Mouse (Mus musculus) MEL (cell line): ENCODE measurements around the gene Dlx1.

Source experiments
- BHLHE40 ChIP-seq: IDR thresholded peaks from 2 replicates; pipeline ENCODE4 v1.6.1; 2012; ENCODE audit warnings: low read depth, mild to moderate bottlenecking, inconsistent platforms, low read length, improper control_type of control experiment, borderline replicate concordance
- CHD1 ChIP-seq: IDR thresholded peaks from 2 replicates; pipeline ENCODE4 v1.6.1; 2012; ENCODE audit warnings: low read depth, mild to moderate bottlenecking, inconsistent platforms, low read length, improper control_type of control experiment
- CHD2 ChIP-seq: IDR thresholded peaks from 2 replicates; pipeline ENCODE4 v1.6.1; 2011; ENCODE audit warnings: low read length, improper control_type of control experiment
- CTCF ChIP-seq, 3 experiments: IDR thresholded peaks in 2 of 3; conservative IDR thresholded peaks in 1 of 3; 2 replicates each; pipeline ENCODE4 v1.5.1; 2011 to 2012; ENCODE audit warnings: low read length in 3 of 3, low read depth in 2 of 3, mild to moderate bottlenecking in 2 of 3, improper control_type of control experiment in 1 of 3, inconsistent platforms in 1 of 3, mixed read lengths in 1 of 3, moderate library complexity in 1 of 3; ENCODE audit not compliant: control insufficient read depth in 1 of 3, insufficient read depth in 1 of 3, poor library complexity in 1 of 3, severe bottlenecking in 1 of 3
- GATA1 ChIP-seq: IDR thresholded peaks from 2 replicates; pipeline ENCODE4 v1.6.1; 2011; ENCODE audit warnings: low read depth, low read length, improper control_type of control experiment
- HCFC1 ChIP-seq: IDR thresholded peaks from 2 replicates; pipeline ENCODE4 v1.6.1; 2012; ENCODE audit warnings: low read depth, mild to moderate bottlenecking, inconsistent platforms, low read length, improper control_type of control experiment, moderate library complexity
- JUND ChIP-seq: IDR thresholded peaks from 2 replicates; pipeline ENCODE4 v1.6.1; 2011; ENCODE audit warnings: low read depth, mild to moderate bottlenecking, improper control_type of control experiment, low read length
- MYC ChIP-seq: IDR thresholded peaks from 2 replicates; pipeline ENCODE4 v1.6.1; 2011; ENCODE audit warnings: low read depth, mild to moderate bottlenecking, low read length, improper control_type of control experiment, moderate library complexity
- NELFE ChIP-seq: IDR thresholded peaks from 2 replicates; pipeline ENCODE4 v1.6.1; 2011; ENCODE audit warnings: low read depth, low read length, improper control_type of control experiment
- NRF1 ChIP-seq: IDR thresholded peaks from 2 replicates; pipeline ENCODE4 v1.6.1; 2014; ENCODE audit warnings: low read depth, mild to moderate bottlenecking, inconsistent platforms, low read length, improper control_type of control experiment, moderate library complexity; ENCODE audit not compliant: poor library complexity, insufficient read depth, severe bottlenecking
- POLR2AphosphoS2 ChIP-seq: IDR thresholded peaks from 2 replicates; pipeline ENCODE4 v1.6.1; 2011; ENCODE audit warnings: low read length, improper control_type of control experiment
- TCF12 ChIP-seq: IDR thresholded peaks from 2 replicates; pipeline ENCODE4 v1.6.1; 2014; ENCODE audit warnings: low read depth, mild to moderate bottlenecking, inconsistent platforms, low read length, improper control_type of control experiment, moderate library complexity
- ZKSCAN1 ChIP-seq: IDR thresholded peaks from 2 replicates; pipeline ENCODE4 v1.6.1; 2012; ENCODE audit warnings: low read depth, mild to moderate bottlenecking, inconsistent platforms, low read length, improper control_type of control experiment, moderate library complexity

DNA sequence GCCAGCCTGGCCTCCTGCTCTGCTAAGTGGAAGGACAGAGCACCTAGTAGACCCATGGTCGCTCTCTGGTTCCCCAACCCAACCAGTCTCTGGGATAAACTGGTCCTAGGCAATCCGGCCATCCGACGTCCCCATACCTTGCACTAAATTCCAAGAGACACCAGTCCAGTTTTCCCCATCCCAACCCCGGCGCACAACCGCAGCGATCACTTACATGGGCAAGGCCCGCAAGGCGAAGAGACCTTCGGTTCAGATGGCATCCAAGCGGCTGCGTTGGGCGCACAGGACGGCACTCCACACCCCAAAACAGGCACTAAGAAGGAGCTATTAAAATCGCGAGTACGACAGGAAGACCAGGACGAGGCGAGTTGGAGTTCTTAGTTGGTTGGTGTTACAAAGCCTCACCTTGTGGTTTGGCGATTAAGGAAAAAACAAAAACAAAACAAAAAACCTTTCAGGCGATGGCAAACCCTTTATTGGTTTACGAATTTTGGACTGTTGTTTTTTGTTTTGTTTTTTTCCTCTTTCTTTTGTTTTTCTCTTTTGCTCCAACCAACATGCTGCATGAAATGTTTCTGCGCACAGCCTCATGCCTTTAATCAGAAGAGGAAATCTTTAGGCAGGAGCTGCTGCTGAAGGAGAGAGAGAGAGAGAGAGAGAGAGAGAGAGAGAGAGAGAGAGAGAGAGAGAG lies 445 bp upstream of the Dlx1 start:
- TF ChIP-seq CTCF (IDR thresholded peaks at IDR 0.05 in 2 of 3, conservative IDR thresholded peaks at IDR 0.05 in 1 of 3; ENCODE audit: control insufficient read depth in 1 of 3, insufficient read depth in 1 of 3, low read depth in 2 of 3, low read length in 3 of 3, poor library complexity in 1 of 3, severe bottlenecking in 1 of 3), result no peak
- TF ChIP-seq ZKSCAN1, result no peak
- peak; percentile 6 for TF ChIP-seq NELFE
- peak; percentile 86 for TF ChIP-seq GATA1
- TF ChIP-seq MYC, result 0 out of 2 replicates have a peak, but pooled peaks have one; percentile 27
- TF ChIP-seq POLR2AphosphoS2, result 0 out of 2 replicates have a peak, but pooled peaks have one; percentile 12
- no peak for TF ChIP-seq JUND
- no peak for TF ChIP-seq NRF1
- TF ChIP-seq CHD1, result no peak
- no peak for TF ChIP-seq HCFC1
- no peak for TF ChIP-seq BHLHE40
- no peak for TF ChIP-seq TCF12
- no peak for TF ChIP-seq CHD2
